Mouse (Mus musculus): ENCODE results near the gene Fam24a. TPM values are rescaled to one million over a fixed set of nuclear protein-coding genes. Genes with fewer than 3 reads are reported as not detected.

The Fam24a gene
- not detected in 2 replicates for polyA plus RNA-seq (2012; rRNA removed)

DNA sequence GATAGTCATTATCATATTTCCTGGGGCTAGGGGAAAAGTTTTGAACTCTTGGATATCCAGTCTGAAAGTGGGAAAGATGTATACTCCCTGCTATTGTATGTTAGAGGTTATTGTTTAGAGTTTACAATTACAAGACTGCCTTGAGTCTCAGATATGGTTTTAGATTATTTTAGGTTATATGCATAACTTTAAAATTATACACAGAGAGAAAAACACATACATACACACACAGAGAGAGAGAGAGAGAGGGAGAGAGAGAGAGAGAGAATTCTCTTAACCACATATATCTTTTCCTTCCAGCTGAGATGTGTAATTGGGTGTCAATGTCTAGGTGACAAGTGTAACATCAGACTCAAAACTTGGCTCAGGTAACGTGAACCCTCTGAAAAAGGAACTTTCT, at the start of gene Fam24a:
Fam24a (plus strand) TSS at position 301 of the 400 bp plus-strand sequence.

DNA sequence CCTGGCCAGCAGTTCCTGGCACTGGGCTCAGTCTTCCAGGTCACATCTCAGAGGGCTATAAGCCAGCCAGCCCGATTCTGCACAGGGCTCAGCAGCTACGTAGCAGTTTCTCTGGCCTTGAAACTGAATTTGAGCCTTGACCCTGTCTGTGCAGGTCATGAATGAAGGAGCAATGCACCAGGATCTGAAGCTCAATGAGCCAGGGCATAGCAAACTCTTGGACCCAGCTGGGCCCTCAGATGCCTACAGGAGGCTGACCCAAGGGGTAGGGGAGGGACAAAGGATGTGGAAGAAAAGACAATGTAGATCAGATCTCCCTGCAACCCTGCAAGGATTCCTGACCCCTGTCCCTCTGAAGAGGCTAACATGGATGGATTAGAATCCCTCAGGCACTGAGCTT, 11.5 kb upstream of the Fam24a start, which contains the start of gene Cuzd1:
Cuzd1 (minus strand) TSS at position 101 of the 400 bp plus-strand sequence.

DNA sequence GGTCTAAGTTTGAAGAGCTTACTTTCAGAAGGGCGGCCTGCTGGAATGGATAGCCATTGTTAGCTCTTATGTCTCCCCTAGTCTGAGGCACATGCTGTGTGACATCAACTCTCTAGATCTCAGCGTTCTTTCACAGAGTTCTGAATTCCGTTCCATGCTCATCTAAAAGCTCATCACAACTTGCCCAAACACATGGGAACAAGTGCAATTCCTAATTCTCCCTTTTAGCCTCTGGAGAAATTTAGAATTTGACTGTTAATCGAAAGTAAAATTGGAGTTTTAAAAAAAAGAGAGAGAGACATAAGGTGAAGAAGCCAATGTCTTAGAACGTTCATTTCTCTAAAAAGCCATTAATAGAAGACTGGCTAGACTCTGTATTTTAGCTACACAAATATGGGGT, 4.2 kb upstream of the Fam24a start, which contains the start of gene Fam24b:
Fam24b (minus strand) TSS at position 101 of the 400 bp plus-strand sequence.

DNA sequence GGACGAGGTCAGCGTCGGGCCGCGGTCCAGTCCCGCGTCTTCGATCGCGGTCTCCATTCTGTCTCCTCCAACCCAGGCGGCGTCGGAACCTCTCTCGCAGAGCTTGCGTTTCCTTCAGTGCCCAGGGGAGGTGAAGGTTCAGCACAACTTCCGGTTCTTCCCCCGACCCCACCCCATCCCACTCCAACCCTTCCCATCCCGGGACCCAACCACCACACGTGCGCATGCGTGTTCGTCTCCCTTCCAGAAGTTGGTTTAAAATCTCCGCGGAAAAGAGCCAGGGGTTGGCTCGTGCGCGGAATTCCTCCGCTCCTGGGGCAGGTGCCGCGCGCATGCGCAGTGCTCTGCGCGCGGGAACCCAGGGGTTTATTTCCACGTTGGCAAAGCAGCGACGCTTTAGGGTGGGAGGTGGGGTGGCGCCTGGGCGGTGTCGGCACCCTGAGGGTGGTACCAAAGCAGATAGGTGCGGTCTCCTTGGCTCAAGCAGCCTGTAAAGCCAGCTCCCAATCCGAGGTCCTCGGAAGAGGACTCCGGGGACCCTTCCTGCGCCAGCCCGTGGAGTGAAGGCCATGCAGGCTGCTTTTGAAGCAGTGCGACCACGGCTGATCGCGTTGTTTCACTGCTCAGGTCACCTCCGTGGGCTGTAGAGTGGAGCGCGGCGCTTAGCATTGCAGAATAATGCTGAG, 29.1 kb downstream of the Fam24a start, which contains the start of gene 2310057M21Rik:
2310057M21Rik (minus strand) TSS at position 145 of the 686 bp plus-strand sequence.

DNA sequence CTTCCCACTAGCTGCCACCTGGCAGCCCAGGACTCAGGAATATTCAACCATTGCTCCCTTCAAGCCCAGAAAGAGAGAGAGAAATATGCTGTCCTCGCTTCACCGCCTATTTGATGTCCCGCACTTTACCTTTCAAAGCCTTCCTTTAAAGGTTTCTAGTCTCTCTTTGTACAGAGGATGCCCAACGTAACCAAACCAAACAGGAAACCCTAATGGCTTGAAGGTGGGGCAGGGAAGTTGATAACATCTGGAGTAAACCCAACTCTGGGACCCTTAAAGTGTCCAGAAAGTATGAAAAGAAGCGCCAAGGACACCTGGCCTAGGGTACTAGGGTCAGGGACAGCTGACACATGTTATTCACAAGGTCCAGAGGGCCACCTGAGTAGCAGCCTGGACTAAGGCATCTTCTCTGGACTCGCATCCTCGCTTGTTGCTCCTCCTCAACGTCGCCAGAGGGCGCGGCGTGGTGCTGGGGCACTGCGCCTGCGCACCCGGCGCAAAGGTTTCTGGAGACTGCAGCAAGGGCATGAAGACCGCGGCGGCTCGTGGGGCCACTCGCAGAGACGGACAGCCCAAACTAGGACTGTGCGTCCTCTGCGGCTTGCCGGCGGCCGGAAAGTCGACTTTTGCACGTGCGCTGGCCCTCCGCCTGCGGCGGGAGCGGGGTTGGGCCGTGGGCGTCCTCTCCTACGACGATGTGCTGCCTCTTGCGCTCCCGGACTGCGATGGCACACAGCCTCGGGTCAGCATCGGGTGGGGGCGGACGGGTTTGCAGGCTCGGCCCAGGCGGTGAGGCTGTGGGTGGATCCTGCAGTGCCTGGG, 37.2 kb downstream of the Fam24a start, which contains the start of gene Pstk:
Pstk (plus strand) TSS at position 494 of the 822 bp plus-strand sequence.

Other genes starting within 250 kb of the Fam24a start
- gene 4933402N03Rik, start 187.6 kb upstream of the Fam24a start, polyA plus RNA-seq (2012; rRNA removed) = not detected in 2 replicates
- gene 5430419D17Rik, start 159.5 kb upstream of the Fam24a start, polyA plus RNA-seq (2012; rRNA removed) = 0.04 TPM in 2 replicates
- 0.11 and 0.12 TPM in 2 replicates for gene Cuzd1, start 11.6 kb upstream of the Fam24a start, polyA plus RNA-seq (2012; rRNA removed)
- gene Fam24b, start 4.3 kb upstream of the Fam24a start, polyA plus RNA-seq (2012; rRNA removed) = 0.27 and 0.40 TPM in 2 replicates
- gene 2310057M21Rik, start 28.9 kb downstream of the Fam24a start, polyA plus RNA-seq (2012; rRNA removed) = 19.1 and 20.4 TPM in 2 replicates
- 41.5 and 46.1 TPM in 2 replicates for gene Pstk, start 37.3 kb downstream of the Fam24a start, polyA plus RNA-seq (2012; rRNA removed)
- gene Ikzf5, start 76.7 kb downstream of the Fam24a start, polyA plus RNA-seq (2012; rRNA removed) = 15.1 and 15.7 TPM in 2 replicates
- gene Acadsb, start 76.7 kb downstream of the Fam24a start, polyA plus RNA-seq (2012; rRNA removed) = 34.3 and 37.3 TPM in 2 replicates
- gene Hmx3, start 209.0 kb downstream of the Fam24a start, polyA plus RNA-seq (2012; rRNA removed) = 0.82 and 1.0 TPM in 2 replicates
- 0.41 and 0.65 TPM in 2 replicates for gene Hmx2, start 214.9 kb downstream of the Fam24a start, polyA plus RNA-seq (2012; rRNA removed)
- 117 and 119 TPM in 2 replicates for gene Bub3, start 226.4 kb downstream of the Fam24a start, polyA plus RNA-seq (2012; rRNA removed)

All from central nervous system, embryonic 18 days (tissue).